Mouse (Mus musculus): ENCODE measurements around the gene Sh3kbp1. TPM values are rescaled to one million over a fixed set of nuclear protein-coding genes. Genes with fewer than 3 reads are reported as not detected.

Gene Sh3kbp1
- total and polyA plus RNA-seq, 2 experiments from 2014 or later: 43.4 to 45.5 TPM

- H3K9ac ChIP-seq (replicated peaks; ENCODE audit: low read length): no peak overlapping the region
- H3K36me3 ChIP-seq (ENCODE audit: insufficient read depth, low read length): no peaks in the 10 kb centered on the region
- DNase-seq (ENCODE audit: low spot score) (no peak), ATAC-seq (no peak)
- no peaks in the 10 kb centered on the region for H3K4me1 ChIP-seq (ENCODE audit: insufficient read depth, low read length)
- H3K27me3 ChIP-seq (ENCODE audit: insufficient read depth, low read length): no peaks in the 10 kb centered on the region
- WGBS: 92% methylated on average over 1 of the region's 1 CpGs
- no peak overlapping the region for H3K4me3 ChIP-seq (ENCODE audit: low read length)
- no peaks in the 10 kb centered on the region for H3K9me3 ChIP-seq (ENCODE audit: low read length)
- no peak for TF ChIP-seq CTCF (IDR thresholded peaks at IDR 0.05; ENCODE audit: low read depth)
- no peak overlapping the region for H3K4me2 ChIP-seq (ENCODE audit: low read depth, low read length)
- H3K27ac ChIP-seq: no peak overlapping the region
Observed at GRCm38 (mm10) chrX:159778787-159779186, 151.7 kb downstream of the Sh3kbp1 start.

DNA sequence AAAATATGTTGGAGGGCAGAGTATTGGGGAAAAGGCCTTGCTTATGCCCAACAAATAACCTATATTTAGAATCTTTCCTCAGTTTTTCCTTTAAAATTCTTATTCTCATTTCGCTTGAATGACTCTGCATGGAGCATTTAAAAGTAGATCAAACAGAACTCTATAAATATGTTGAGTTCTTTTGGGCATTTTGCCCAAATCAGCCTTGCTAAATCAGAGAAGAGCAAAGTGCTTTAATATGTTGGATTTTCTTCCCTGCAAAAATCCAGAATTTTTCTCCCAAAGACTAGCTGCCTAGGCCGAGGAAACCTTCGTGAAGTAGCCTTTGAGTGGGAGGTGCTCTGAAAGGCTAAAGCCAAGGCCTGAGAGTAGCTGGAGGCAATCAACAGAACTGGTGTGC lies 163.4 kb downstream of the Sh3kbp1 start:
- DNase-seq (ENCODE audit: low spot score): peak; percentile 5
- Histone ChIP-seq H3K4me3 (ENCODE audit: low read length) (no peak overlapping the region), H3K4me2 (ENCODE audit: low read depth, low read length) (no peak overlapping the region), H3K27me3 (ENCODE audit: insufficient read depth, low read length) (no peaks in the 10 kb centered on the region), H3K9ac (replicated peaks; ENCODE audit: low read length) (no peak overlapping the region), H3K36me3 (ENCODE audit: insufficient read depth, low read length) (no peaks in the 10 kb centered on the region), H3K9me3 (ENCODE audit: low read length) (no peaks in the 10 kb centered on the region), H3K4me1 (ENCODE audit: insufficient read depth, low read length) (no peaks in the 10 kb centered on the region), H3K27ac (no peak overlapping the region)
- no peak for TF ChIP-seq CTCF (IDR thresholded peaks at IDR 0.05; ENCODE audit: low read depth)
- WGBS: 62% methylated on average over 3 of the region's 3 CpGs
- ATAC-seq: no peak

- no peak for DNase-seq (ENCODE audit: low spot score)
- Histone ChIP-seq H3K27me3 (ENCODE audit: insufficient read depth, low read length) (no peaks in the 10 kb centered on the region), H3K36me3 (ENCODE audit: insufficient read depth, low read length) (no peaks in the 10 kb centered on the region), H3K4me1 (ENCODE audit: insufficient read depth, low read length) (no peaks in the 10 kb centered on the region), H3K4me3 (ENCODE audit: low read length) (no peak overlapping the region), H3K4me2 (ENCODE audit: low read depth, low read length) (no peak overlapping the region), H3K9ac (replicated peaks; ENCODE audit: low read length) (no peak overlapping the region), H3K27ac (no peak overlapping the region), H3K9me3 (ENCODE audit: low read length) (no peaks in the 10 kb centered on the region)
- WGBS: 68% methylated on average over 2 of the region's 2 CpGs
- TF ChIP-seq CTCF (IDR thresholded peaks at IDR 0.05; ENCODE audit: low read depth): no peak
- no peak for ATAC-seq
Observed at GRCm38 (mm10) chrX:159795603-159796002, 168.5 kb downstream of the Sh3kbp1 start.

- H3K36me3 ChIP-seq (ENCODE audit: insufficient read depth, low read length): no peaks in the 10 kb centered on the region
- no peaks in the 10 kb centered on the region for H3K27me3 ChIP-seq (ENCODE audit: insufficient read depth, low read length)
- WGBS: 57% methylated on average over 1 of the region's 1 CpGs
- no peak for ATAC-seq
- no peak overlapping the region for H3K27ac ChIP-seq
- no peak for TF ChIP-seq CTCF (IDR thresholded peaks at IDR 0.05; ENCODE audit: low read depth)
- no peak overlapping the region for H3K9ac ChIP-seq (replicated peaks; ENCODE audit: low read length)
- no peaks in the 10 kb centered on the region for H3K4me1 ChIP-seq (ENCODE audit: insufficient read depth, low read length)
- H3K4me2 ChIP-seq (ENCODE audit: low read depth, low read length): no peak overlapping the region
- no peak overlapping the region for H3K4me3 ChIP-seq (ENCODE audit: low read length)
- no peaks in the 10 kb centered on the region for H3K9me3 ChIP-seq (ENCODE audit: low read length)
- DNase-seq (ENCODE audit: low spot score): no peak
Observed at GRCm38 (mm10) chrX:159804371-159804770, 177.3 kb downstream of the Sh3kbp1 start.

- no peak overlapping the region for H3K9ac ChIP-seq (replicated peaks; ENCODE audit: low read length)
- WGBS: 83% methylated on average over 6 of the region's 6 CpGs
- no peak overlapping the region for H3K4me3 ChIP-seq (ENCODE audit: low read length)
- no peak overlapping the region for H3K4me2 ChIP-seq (ENCODE audit: low read depth, low read length)
- H3K27me3 ChIP-seq (ENCODE audit: insufficient read depth, low read length): no peaks in the 10 kb centered on the region
- TF ChIP-seq CTCF (IDR thresholded peaks at IDR 0.05; ENCODE audit: low read depth): no peak
- no peaks in the 10 kb centered on the region for H3K4me1 ChIP-seq (ENCODE audit: insufficient read depth, low read length)
- no peaks in the 10 kb centered on the region for H3K9me3 ChIP-seq (ENCODE audit: low read length)
- H3K36me3 ChIP-seq (ENCODE audit: insufficient read depth, low read length): no peaks in the 10 kb centered on the region
- no peak overlapping the region for H3K27ac ChIP-seq
- DNase-seq (ENCODE audit: low spot score) (no peak), ATAC-seq (no peak)
Observed at GRCm38 (mm10) chrX:159809510-159809909, 182.4 kb downstream of the Sh3kbp1 start.

GRCm38 (mm10) chrX:159810469-159810868 lies 183.4 kb downstream of the Sh3kbp1 start:
- no peaks in the 10 kb centered on the region for H3K4me1 ChIP-seq (ENCODE audit: insufficient read depth, low read length)
- H3K4me2 ChIP-seq (ENCODE audit: low read depth, low read length): no peak overlapping the region
- no peak overlapping the region for H3K9ac ChIP-seq (replicated peaks; ENCODE audit: low read length)
- H3K27ac ChIP-seq: no peak overlapping the region
- H3K36me3 ChIP-seq (ENCODE audit: insufficient read depth, low read length): no peaks in the 10 kb centered on the region
- ATAC-seq (no peak), DNase-seq (ENCODE audit: low spot score) (no peak)
- TF ChIP-seq CTCF (IDR thresholded peaks at IDR 0.05; ENCODE audit: low read depth): no peak
- H3K4me3 ChIP-seq (ENCODE audit: low read length): no peak overlapping the region
- H3K27me3 ChIP-seq (ENCODE audit: insufficient read depth, low read length): no peaks in the 10 kb centered on the region
- no peaks in the 10 kb centered on the region for H3K9me3 ChIP-seq (ENCODE audit: low read length)
- WGBS: 80% methylated on average over 3 of the region's 3 CpGs

DNA sequence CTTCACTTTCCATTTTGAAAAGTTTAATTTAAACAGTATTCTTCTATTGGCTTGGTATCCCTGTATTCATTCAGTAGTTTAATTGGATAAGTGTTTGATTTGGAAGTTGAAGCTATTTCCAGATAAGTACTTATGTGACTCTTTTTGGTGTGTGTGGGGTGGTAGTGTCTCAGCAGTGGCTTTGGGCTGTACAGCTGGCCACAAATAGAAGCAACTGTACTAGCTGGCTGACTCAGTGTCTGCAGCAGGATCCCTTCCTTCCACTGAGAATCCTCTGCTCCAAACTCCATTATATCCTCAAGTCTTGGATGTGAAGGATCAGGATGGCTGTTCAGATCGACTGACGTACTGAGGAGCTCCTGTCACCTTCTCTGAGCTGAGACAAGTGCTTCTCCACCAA lies 190.4 kb downstream of the Sh3kbp1 start:
- ATAC-seq (no peak), DNase-seq (ENCODE audit: low spot score) (no peak)
- no peak overlapping the region for H3K9ac ChIP-seq (replicated peaks; ENCODE audit: low read length)
- no peak overlapping the region for H3K4me2 ChIP-seq (ENCODE audit: low read depth, low read length)
- no peaks in the 10 kb centered on the region for H3K36me3 ChIP-seq (ENCODE audit: insufficient read depth, low read length)
- H3K4me1 ChIP-seq (ENCODE audit: insufficient read depth, low read length): no peaks in the 10 kb centered on the region
- H3K9me3 ChIP-seq (ENCODE audit: low read length): no peaks in the 10 kb centered on the region
- no peak overlapping the region for H3K4me3 ChIP-seq (ENCODE audit: low read length)
- no peaks in the 10 kb centered on the region for H3K27me3 ChIP-seq (ENCODE audit: insufficient read depth, low read length)
- 98% methylated on average over 2 of the region's 2 CpGs for WGBS
- no peak for TF ChIP-seq CTCF (IDR thresholded peaks at IDR 0.05; ENCODE audit: low read depth)
- H3K27ac ChIP-seq: no peak overlapping the region
